Mouse (Mus musculus): Measurements from ENCODE around the gene Ski.

DNA sequence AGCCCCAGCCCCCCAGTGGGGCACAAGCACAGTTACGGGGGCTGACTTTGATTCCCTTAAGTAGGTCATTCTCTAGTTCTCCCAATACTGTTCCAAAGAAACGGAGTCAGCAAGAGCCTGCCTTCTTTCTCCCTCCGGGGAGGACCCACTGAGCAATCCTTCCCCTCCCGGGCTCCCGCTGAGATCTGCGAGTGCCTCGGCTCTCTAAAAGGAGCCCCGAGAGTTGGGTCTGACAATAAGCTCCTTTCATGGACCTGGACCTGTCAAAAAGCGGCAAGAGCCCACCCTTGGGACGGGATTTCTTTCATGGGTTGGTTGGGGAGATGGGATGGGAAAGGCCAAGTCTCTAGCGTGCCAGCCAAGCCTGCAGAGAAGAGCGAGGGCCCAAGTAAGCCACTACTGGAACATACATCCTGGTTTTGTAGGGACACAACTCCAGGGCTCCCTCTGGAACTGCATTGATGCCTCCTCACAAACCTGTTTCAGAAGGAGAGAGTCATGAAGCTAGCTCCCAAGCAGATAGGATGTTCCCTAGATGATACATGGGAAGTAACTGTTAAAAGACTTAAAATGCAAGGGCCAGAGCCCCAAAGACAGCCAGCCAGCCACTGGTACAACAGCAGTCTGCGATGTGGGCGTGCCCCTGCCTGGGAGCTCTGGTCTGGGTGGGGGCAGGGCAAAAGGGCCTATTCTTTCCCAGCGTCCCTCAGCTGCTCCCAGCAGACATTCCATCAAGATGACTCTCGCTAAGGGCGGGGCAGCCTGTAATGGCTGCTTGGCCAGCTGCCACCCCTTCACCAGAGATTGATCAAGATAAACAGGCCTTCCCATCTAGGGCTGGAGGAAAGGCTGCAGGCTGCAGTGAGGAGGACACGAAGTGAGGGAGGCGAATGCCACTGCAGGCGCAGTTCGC, 49.2 kb downstream of the Ski start:
- TF ChIP-seq CTCF (conservative IDR thresholded peaks at IDR 0.05; ENCODE audit: low read length), result no peak
- TF ChIP-seq POU5F1 (IDR thresholded peaks at IDR 0.05; ENCODE audit: borderline replicate concordance, low read length), result no peak

Measured in E14TG2a.4 (cell line).